Mouse (Mus musculus) heart, postnatal 0 days (tissue): ENCODE measurements at regions not wholly inside any gene's neighbourhood (a gene's known extent, or its start where the extent isn't known, plus 50 kb on each side); places are given as distances from the start of the nearest gene placed in this dataset.

Source experiments
- ATAC-seq: fragments of 200-750 bp; cut with Nextera tagmentation; 2 replicates; pipeline ENCODE4 v1.8.0; 2017; ENCODE audit warnings: low read depth, moderate number of reproducible peaks, moderate library complexity; ENCODE audit not compliant: insufficient read depth
- DNase-seq: peaks from one replicate; pipeline ENCODE4 v3.0.0-alpha.2; 2016; ENCODE audit warnings: low spot score
- H3K27ac ChIP-seq: fragments of 300-500 bp; sonication (generic); 2 replicates; pipeline ENCODE4 v1.5.1; 2014; ENCODE audit warnings: low read depth, mild to moderate bottlenecking
- H3K27me3 ChIP-seq: fragments of 300-500 bp; sonication (generic); 2 replicates; pipeline ENCODE4 v1.6.1; 2014; ENCODE audit warnings: low read length, mixed read lengths; ENCODE audit not compliant: control insufficient read depth, insufficient read depth
- H3K36me3 ChIP-seq: fragments of 300-500 bp; sonication (generic); replicated peaks from 2 replicates; pipeline ENCODE4 v1.6.1; 2014; ENCODE audit warnings: low read length, mixed read lengths; ENCODE audit not compliant: control insufficient read depth, insufficient read depth
- H3K4me1 ChIP-seq: fragments of 300-500 bp; sonication (generic); 2 replicates; pipeline ENCODE4 v1.6.1; 2014; ENCODE audit warnings: antibody characterized with exemption; ENCODE audit not compliant: control insufficient read depth, insufficient read depth
- H3K4me2 ChIP-seq: fragments of 300-500 bp; sonication (generic); 2 replicates; pipeline ENCODE4 v1.6.1; 2014; ENCODE audit warnings: low read depth, mild to moderate bottlenecking, low read length, moderate library complexity
- H3K4me3 ChIP-seq: fragments of 300-500 bp; sonication (generic); 2 replicates; pipeline ENCODE4 v1.5.1; 2014; ENCODE audit warnings: low read depth, low read length
- H3K9ac ChIP-seq: fragments of 300-500 bp; sonication (generic); replicated peaks from 2 replicates; pipeline ENCODE4 v1.6.1; 2014; ENCODE audit warnings: low read depth, low read length, mixed read lengths
- H3K9me3 ChIP-seq: fragments of 300-500 bp; sonication (generic); replicated peaks from 2 replicates; pipeline ENCODE4 v1.6.1; 2016; ENCODE audit warnings: low read length; ENCODE audit not compliant: control insufficient read depth
- CTCF ChIP-seq: IDR thresholded peaks from 2 replicates; pipeline ENCODE4 v1.5.1; 2016; ENCODE audit warnings: antibody characterized with exemption, control low read depth, low read depth
- EP300 ChIP-seq: IDR thresholded peaks from 2 replicates; pipeline ENCODE4 v1.6.1; 2016; ENCODE audit warnings: antibody characterized with exemption, low read depth
- WGBS: fragments of 180-500 bp; shearing (Covaris S2); extraction: QIAGEN DNeasy Blood & Tissue Kit; methylation state at CpG from one replicate; pipeline ENCODE4 v1.1.7; 2014; 5-methylcytosine and 5-hydroxymethylcytosine counted together

DNA sequence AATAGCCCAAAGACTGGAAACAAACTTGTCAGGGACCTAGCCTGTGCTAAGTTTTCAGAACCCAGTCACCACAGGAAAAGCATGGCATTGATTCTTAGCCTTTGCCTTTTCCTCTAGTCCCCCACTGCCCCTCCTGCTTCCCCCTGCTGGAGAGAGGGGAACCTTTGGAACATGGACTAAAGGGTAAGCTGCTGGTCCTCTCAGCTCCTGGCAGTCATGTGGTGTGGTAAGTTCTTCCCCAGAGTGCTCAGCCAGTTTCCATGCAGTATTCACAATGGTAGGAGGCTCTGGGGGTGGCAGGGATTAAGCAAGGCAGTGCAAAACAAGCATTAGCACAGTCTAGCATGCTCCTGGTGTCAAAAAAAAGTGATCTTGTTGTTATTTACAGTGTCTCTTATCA lies 470.3 kb downstream of the Bnc2 start:
- Histone ChIP-seq H3K27ac (no peak overlapping the region), H3K4me2 (no peak overlapping the region), H3K36me3 (no peaks in the 10 kb centered on the region), H3K9me3 (no peaks in the 10 kb centered on the region), H3K4me1 (peaks cover 7% of the 10 kb centered on the region), H3K4me3 (no peak overlapping the region), H3K27me3 (no peaks in the 10 kb centered on the region), H3K9ac (no peak overlapping the region)
- no peak for DNase-seq
- peak; percentile 16; the same call in 1 of the 2 replicates for TF ChIP-seq CTCF
- TF ChIP-seq EP300: no peak
- ATAC-seq: no peak

DNA sequence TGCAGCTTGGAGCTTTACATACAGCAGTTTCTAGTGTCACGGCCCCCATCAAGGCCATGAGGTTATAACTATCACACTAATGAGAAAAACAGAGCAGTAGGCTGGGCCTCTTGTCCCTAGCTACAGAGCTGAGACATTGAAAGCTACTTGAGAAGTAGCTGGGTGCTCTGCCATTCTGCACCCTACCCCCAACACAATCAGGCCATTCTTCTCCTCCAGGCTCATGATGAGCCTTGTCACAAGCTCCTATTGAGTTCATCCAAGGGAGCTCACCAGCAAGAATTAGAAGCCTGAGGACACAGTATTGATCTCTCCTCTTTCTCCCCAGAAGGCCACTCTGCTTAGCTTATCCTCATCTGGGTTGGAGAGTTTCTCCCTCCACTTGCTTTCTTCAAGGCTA lies 466.9 kb downstream of the Bnc2 start:
- Histone ChIP-seq H3K4me2 (no peak overlapping the region), H3K27ac (no peak overlapping the region), H3K4me3 (no peak overlapping the region), H3K4me1 (peaks cover 7% of the 10 kb centered on the region), H3K36me3 (no peaks in the 10 kb centered on the region), H3K27me3 (no peaks in the 10 kb centered on the region), H3K9ac (no peak overlapping the region), H3K9me3 (no peaks in the 10 kb centered on the region)
- ATAC-seq (no peak), DNase-seq (no peak)
- WGBS: 76% methylated on average over 1 of the region's 1 CpGs
- TF ChIP-seq CTCF (no peak), EP300 (no peak)

GRCm38 (mm10) chr4:84209538-84209937 lies 465.5 kb downstream of the Bnc2 start:
- 47% methylated on average over 2 of the region's 2 CpGs for WGBS
- Histone ChIP-seq H3K4me3 (no peak overlapping the region), H3K4me2 (no peak overlapping the region), H3K4me1 (peaks cover 7% of the 10 kb centered on the region), H3K36me3 (no peaks in the 10 kb centered on the region), H3K9me3 (no peaks in the 10 kb centered on the region), H3K9ac (no peak overlapping the region), H3K27me3 (no peaks in the 10 kb centered on the region), H3K27ac (no peak overlapping the region)
- DNase-seq (no peak), ATAC-seq (no peak)
- no peak for TF ChIP-seq EP300
- TF ChIP-seq CTCF: no peak

DNA sequence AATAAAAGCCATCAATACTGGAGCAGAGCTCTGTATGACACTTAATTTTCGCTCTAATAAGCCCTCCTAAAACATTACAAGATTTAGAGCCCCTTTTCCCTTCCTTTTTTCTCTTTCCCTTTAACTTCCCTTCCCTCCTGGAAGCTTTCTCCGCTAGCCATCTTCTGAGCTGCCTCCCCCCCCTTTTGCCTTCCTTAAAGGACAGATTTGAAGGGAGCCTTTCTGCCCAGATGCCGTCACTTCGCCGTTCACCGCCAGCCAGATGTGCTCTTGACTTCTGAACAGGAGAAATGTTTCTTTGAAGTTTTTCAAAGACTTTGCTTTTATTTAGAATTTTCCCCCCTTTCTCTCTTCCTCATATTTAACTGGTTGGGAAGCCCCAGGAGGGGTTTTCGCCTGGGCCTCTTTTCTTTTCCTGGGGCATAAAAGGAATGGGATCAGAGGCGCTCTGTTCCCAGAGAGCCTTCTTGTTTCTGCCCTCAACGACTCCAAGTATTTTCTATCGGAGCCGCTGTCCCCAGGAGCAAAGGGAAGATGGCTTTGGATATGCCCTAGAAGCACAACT lies 463.7 kb downstream of the Bnc2 start:
- no peak for TF ChIP-seq EP300
- no peak for TF ChIP-seq CTCF
- H3K4me1 ChIP-seq: peaks cover 1% of the 10 kb centered on the region; the same call in 1 of the 2 replicates
- no peak overlapping the region for H3K4me2 ChIP-seq
- H3K4me3 ChIP-seq: no peak overlapping the region
- DNase-seq (no peak), ATAC-seq (no peak)
- no peaks in the 10 kb centered on the region for H3K27me3 ChIP-seq
- no peaks in the 10 kb centered on the region for H3K9me3 ChIP-seq
- no peak overlapping the region for H3K27ac ChIP-seq
- no peak overlapping the region for H3K9ac ChIP-seq
- 77% methylated on average over 11 of the region's 11 CpGs for WGBS
- no peaks in the 10 kb centered on the region for H3K36me3 ChIP-seq

DNA sequence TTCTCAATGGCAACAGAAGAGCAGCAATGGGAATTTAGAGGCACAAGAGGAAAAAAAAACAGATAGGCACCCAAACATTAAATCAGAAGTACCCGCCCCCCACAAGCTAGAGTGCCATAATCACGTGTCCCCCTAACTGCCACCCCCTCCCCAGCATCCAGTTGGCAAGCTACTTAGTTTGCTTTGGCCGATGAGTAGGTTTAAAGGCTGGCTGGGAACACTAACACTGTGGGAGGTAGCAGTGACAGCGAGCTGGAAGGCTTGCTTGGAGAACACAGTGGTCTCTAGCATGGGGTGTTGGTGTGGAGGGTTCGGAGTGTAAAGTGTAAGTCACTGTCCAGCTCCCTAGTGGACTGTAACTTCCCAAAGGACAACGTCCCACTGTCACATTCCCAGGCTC lies 463.1 kb downstream of the Bnc2 start:
- no peaks in the 10 kb centered on the region for H3K36me3 ChIP-seq
- WGBS: 63% methylated on average over 6 of the region's 6 CpGs
- TF ChIP-seq CTCF (no peak), EP300 (no peak)
- no peak overlapping the region for H3K9ac ChIP-seq
- ATAC-seq (no peak), DNase-seq (no peak)
- H3K4me3 ChIP-seq: no peak overlapping the region
- H3K9me3 ChIP-seq: no peaks in the 10 kb centered on the region
- H3K4me2 ChIP-seq: no peak overlapping the region
- no peaks in the 10 kb centered on the region for H3K27me3 ChIP-seq
- H3K27ac ChIP-seq: no peak overlapping the region
- H3K4me1 ChIP-seq: no peaks in the 10 kb centered on the region

DNA sequence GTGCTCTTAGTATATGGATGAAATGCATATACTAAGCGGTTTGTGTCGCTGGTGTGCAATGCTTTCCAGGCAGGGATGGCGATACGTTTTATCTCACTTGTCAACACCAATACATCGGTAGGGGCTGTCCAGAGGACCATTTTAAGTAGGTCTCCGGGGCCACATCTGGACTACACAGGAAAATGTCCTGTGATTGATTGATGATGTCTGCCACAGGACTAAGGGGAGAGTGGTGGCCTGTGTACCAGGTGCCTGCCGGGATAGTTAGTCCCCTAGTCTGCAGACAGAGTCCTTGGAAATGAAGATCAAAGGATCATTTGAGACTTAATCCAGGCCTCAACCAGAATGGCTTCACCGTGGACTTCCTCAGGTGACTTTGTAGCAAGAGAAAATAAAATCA lies 460.6 kb downstream of the Bnc2 start:
- Histone ChIP-seq H3K4me2 (no peak overlapping the region), H3K9ac (no peak overlapping the region), H3K4me1 (no peaks in the 10 kb centered on the region), H3K4me3 (no peak overlapping the region), H3K27ac (no peak overlapping the region), H3K36me3 (no peaks in the 10 kb centered on the region), H3K9me3 (no peaks in the 10 kb centered on the region), H3K27me3 (no peaks in the 10 kb centered on the region)
- ATAC-seq (no peak), DNase-seq (no peak)
- WGBS: 38% methylated on average over 8 of the region's 8 CpGs
- no peak for TF ChIP-seq CTCF
- TF ChIP-seq EP300: no peak
